Mouse (Mus musculus) thymus, postnatal 0 days (tissue): ENCODE data around the gene Tab2. TPM values are rescaled to one million over a fixed set of nuclear protein-coding genes. Genes with fewer than 3 reads are reported as not detected.

Experiments used
- DNase-seq: peaks from one replicate; pipeline ENCODE4 v3.0.0-alpha.2; 2015; ENCODE audit warnings: low spot score
- polyA plus RNA-seq: library from polyadenylated mRNA; unstranded; fragments of >200 nt; fragmentation: Nextera tagmentation; extraction: Ambion mirVana; gene quantifications from 2 replicates; pipeline ENCODE4 v1.2.1, GENCODE M21; 2015

Gene Tab2
- 18.7 and 23.5 TPM in 2 replicates for polyA plus RNA-seq

- peak; percentile 83 for DNase-seq
Observed at GRCm38 (mm10) chr10:7956228-7957001, at the start of gene Tab2. TSS of gene Tab2 (minus strand) at chr10:7956230.

GRCm38 (mm10) chr10:7992258-7992919 lies 36.4 kb upstream of the Tab2 start:
- DNase-seq: no peak

- DNase-seq: no peak
Observed at GRCm38 (mm10) chr10:7991596-7991995, 35.6 kb upstream of the Tab2 start.

GRCm38 (mm10) chr10:7987521-7987920 lies 31.5 kb upstream of the Tab2 start:
- DNase-seq: no peak

GRCm38 (mm10) chr10:7976462-7976861 lies 20.4 kb upstream of the Tab2 start:
- DNase-seq: peak; percentile 81

GRCm38 (mm10) chr10:7968747-7969280 lies 12.8 kb upstream of the Tab2 start:
- no peak for DNase-seq

- no peak for DNase-seq
Observed at GRCm38 (mm10) chr10:7967096-7967495, 11.1 kb upstream of the Tab2 start.

GRCm38 (mm10) chr10:7959073-7959472 lies 3.0 kb upstream of the Tab2 start:
- DNase-seq: no peak

- no peak for DNase-seq
Observed at GRCm38 (mm10) chr10:7955634-7956121, 352 bp downstream of the Tab2 start.

- DNase-seq: peak; percentile 48
Observed at GRCm38 (mm10) chr10:7954989-7955633, 919 bp downstream of the Tab2 start.

- no peak for DNase-seq
Observed at GRCm38 (mm10) chr10:7954627-7954988, 1.4 kb downstream of the Tab2 start.

GRCm38 (mm10) chr10:7943006-7943405 lies 13.0 kb downstream of the Tab2 start:
- DNase-seq: no peak

GRCm38 (mm10) chr10:7936556-7937192 lies 19.4 kb downstream of the Tab2 start:
- DNase-seq: no peak

GRCm38 (mm10) chr10:7932958-7933357 lies 23.1 kb downstream of the Tab2 start:
- DNase-seq: no peak

GRCm38 (mm10) chr10:7928996-7929395 lies 27.0 kb downstream of the Tab2 start:
- no peak for DNase-seq

GRCm38 (mm10) chr10:7925481-7925880 lies 30.5 kb downstream of the Tab2 start:
- DNase-seq: no peak

GRCm38 (mm10) chr10:7923433-7923832 lies 32.6 kb downstream of the Tab2 start:
- no peak for DNase-seq

GRCm38 (mm10) chr10:7911268-7911667 lies 44.8 kb downstream of the Tab2 start:
- no peak for DNase-seq

- DNase-seq: no peak
Observed at GRCm38 (mm10) chr10:7907151-7907550, 48.9 kb downstream of the Tab2 start.

GRCm38 (mm10) chr10:7904157-7904556 lies 51.9 kb downstream of the Tab2 start:
- DNase-seq: no peak
